Mouse (Mus musculus) spleen, adult 2 months (tissue): ENCODE results near the gene Gm17387.

ENCODE experiments used
- CTCF ChIP-seq: fragments of 200-500 bp; IDR thresholded peaks from 2 replicates; pipeline ENCODE4 v1.5.1; 2011; ENCODE audit warnings: mild to moderate bottlenecking, inconsistent platforms; ENCODE audit not compliant: insufficient read depth, insufficient read length, insufficient replicate concordance; ENCODE audit errors: extremely low read depth
- POLR2A ChIP-seq: fragments of 200-500 bp; IDR thresholded peaks from 2 replicates; pipeline ENCODE4 v1.6.1; 2011; ENCODE audit warnings: low read depth, low read length, inconsistent platforms

DNA sequence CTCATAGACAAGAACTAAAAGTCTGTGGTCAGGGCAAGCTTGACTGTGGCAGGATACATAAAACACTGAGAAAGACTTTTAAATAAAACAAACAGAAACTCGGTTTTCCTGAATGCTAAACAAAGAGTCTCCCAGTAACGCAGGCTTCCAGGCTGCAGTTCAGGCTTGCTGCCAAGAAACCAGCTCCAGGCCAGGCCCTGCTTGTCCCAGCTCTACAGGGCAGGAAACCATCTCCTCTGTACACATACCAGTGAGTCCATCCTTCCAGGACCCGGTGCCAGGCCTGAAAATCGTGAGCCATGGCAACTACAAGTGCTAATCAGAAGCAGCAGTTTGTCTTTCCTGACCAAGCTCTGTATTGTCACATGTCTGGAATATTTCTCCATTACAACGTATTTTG lies 12.7 kb downstream of the Gm17387 start:
- TF ChIP-seq CTCF (no peak), POLR2A (no peak)
